Mouse (Mus musculus): ENCODE measurements around the gene Pmepa1. TPM values are rescaled to one million over a fixed set of nuclear protein-coding genes. Genes with fewer than 3 reads are reported as not detected.

The Pmepa1 gene
- total and polyA plus RNA-seq, 3 experiments, result not detected

DNA sequence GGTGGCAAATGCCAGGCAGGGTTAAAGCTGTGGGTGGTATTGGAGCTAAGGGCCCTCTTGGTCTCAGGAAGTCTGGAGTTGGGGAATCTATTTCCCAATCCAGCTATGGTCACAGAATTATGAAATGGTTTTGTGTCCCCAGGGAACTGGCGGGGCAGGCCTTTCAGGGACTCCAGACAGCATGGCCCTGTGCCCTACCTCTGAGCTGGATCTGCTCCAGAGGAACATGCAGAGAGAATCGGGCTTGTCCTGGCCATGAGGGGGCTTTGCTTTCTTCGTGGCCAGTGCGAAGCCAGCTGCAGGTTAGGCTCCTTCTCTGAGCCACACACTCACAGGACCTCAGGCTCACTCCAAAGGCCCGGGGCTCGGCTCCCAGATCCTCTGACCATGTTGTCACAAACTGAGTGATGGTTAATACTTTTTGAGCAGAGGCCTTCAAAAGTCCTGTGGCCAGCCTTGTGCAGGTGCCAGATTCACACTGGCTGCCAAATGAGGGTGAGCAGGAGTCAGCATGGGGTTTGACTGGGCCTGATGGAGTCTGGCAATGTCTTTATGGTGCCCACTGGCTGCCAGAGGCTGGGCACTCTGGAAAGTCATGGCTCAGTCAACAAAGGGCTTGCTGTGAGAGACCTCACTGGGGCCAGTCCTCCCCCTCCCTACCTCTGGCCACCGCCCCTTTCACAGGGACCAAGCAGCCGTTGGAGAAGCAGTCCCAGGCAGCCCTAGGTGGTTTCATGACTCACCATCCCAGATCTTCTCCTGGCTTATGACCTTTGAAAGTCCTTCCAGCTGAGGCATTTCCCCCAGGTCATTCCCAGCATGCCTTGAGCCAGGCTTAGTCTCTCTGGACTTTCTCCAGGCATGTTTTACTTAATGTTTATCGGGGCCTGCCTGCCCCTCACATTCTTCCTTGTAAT is 4.9 kb upstream of the Pmepa1 start:
- no peak overlapping the region for H3K27ac ChIP-seq (ENCODE audit: control insufficient read depth, low read depth, low read length)
- H3K36me3 ChIP-seq (ENCODE audit: control insufficient read depth in 1 of 2, insufficient read depth in 2 of 2, low read length in 2 of 2), result no peaks in the 10 kb centered on the region
- H3K79me2 ChIP-seq (ENCODE audit: control insufficient read depth, insufficient read depth, low read length, poor library complexity), result no peaks in the 10 kb centered on the region
- H3K27me3 ChIP-seq (ENCODE audit: control insufficient read depth in 1 of 2, insufficient read depth in 2 of 2, low read length in 2 of 2), result no peaks in the 10 kb centered on the region
- TF ChIP-seq GATA1 (IDR thresholded peaks at IDR 0.05; ENCODE audit: low read depth, low read length) (no peak), RCOR1 (IDR thresholded peaks at IDR 0.05; ENCODE audit: low read depth, low read length) (no peak)
- no peak overlapping the region for H3K4me3 ChIP-seq (ENCODE audit: control insufficient read depth in 1 of 2, insufficient read depth in 1 of 2, low read depth in 2 of 2, low read length in 2 of 2)
- no peaks in the 10 kb centered on the region for H3K4me1 ChIP-seq (ENCODE audit: control insufficient read depth in 1 of 2, insufficient read depth in 2 of 2, low read length in 2 of 2)
- H3K9ac ChIP-seq (ENCODE audit: control insufficient read depth, low read depth, low read length, poor library complexity, severe bottlenecking), result no peak overlapping the region
- no peak for DNase-seq (ENCODE audit: low read depth, low spot score)
- H3K9me3 ChIP-seq (replicated peaks; ENCODE audit: insufficient read depth, low read length), result no peaks in the 10 kb centered on the region

DNA sequence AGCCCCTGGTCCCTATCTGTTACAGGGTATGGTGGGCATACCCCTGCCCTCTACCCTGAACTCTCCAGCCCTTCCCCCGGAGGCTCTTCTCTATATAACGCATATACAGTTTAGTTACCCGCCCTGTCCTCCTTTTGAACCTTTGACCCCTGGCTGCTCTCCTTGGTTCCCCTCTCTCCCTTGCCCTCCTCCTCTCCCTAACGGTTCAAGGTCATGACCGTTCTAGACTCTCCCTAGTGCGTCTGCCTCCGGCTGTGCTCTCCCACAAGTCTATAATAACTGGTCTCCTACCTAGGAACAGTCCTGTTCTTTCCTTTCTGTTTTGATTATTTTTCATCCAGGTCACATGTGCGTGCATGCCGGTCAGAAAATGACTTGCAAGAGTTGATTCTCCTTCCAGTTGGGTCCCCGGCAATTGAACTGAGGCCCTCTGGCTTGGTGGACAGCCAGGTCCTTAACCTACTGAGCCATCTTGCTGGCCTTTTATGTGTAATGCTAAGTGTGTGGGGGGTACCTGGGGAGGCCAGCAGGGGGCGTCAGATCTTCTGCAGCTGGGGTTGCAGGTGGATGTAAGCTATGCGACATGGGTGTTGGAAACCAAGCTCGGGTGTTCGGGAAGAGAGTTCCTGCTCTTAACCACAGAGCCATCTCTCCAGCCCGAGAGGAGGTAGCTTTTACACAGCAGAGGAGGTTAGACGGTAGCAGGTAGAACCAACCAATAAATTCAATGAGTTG is 2.7 kb upstream of the Pmepa1 start:
- H3K4me3 ChIP-seq (ENCODE audit: control insufficient read depth in 1 of 2, insufficient read depth in 1 of 2, low read depth in 2 of 2, low read length in 2 of 2), result no peak overlapping the region
- no peaks in the 10 kb centered on the region for H3K27me3 ChIP-seq (ENCODE audit: control insufficient read depth in 1 of 2, insufficient read depth in 2 of 2, low read length in 2 of 2)
- H3K36me3 ChIP-seq (ENCODE audit: control insufficient read depth in 1 of 2, insufficient read depth in 2 of 2, low read length in 2 of 2), result no peaks in the 10 kb centered on the region
- H3K27ac ChIP-seq (ENCODE audit: control insufficient read depth, low read depth, low read length), result no peak overlapping the region
- no peak overlapping the region for H3K9ac ChIP-seq (ENCODE audit: control insufficient read depth, low read depth, low read length, poor library complexity, severe bottlenecking)
- H3K79me2 ChIP-seq (ENCODE audit: control insufficient read depth, insufficient read depth, low read length, poor library complexity), result no peaks in the 10 kb centered on the region
- no peak for DNase-seq (ENCODE audit: low read depth, low spot score)
- H3K9me3 ChIP-seq (replicated peaks; ENCODE audit: insufficient read depth, low read length), result no peaks in the 10 kb centered on the region
- no peak for TF ChIP-seq MAFK (IDR thresholded peaks at IDR 0.05; ENCODE audit: borderline replicate concordance, low read depth, low read length)
- TF ChIP-seq MXI1 (IDR thresholded peaks at IDR 0.05; ENCODE audit: low read depth, low read length), result no peak
- TF ChIP-seq EP300 (IDR thresholded peaks at IDR 0.05; ENCODE audit: low read depth in 1 of 2, low read length in 2 of 2), result no peak
- no peak for TF ChIP-seq ZC3H11A (IDR thresholded peaks at IDR 0.05; ENCODE audit: low read depth, low read length)
- TF ChIP-seq GABPA (IDR thresholded peaks at IDR 0.05; ENCODE audit: low read depth, low read length), result no peak
- no peak for TF ChIP-seq KAT2A (conservative IDR thresholded peaks at IDR 0.05; ENCODE audit: low read depth, low read length)
- no peak for TF ChIP-seq MYC (IDR thresholded peaks at IDR 0.05; ENCODE audit: low read depth, low read length)
- TF ChIP-seq RCOR1 (IDR thresholded peaks at IDR 0.05; ENCODE audit: low read depth, low read length), result no peak
- no peak for TF ChIP-seq HCFC1 (IDR thresholded peaks at IDR 0.05; ENCODE audit: low read depth, low read length)
- no peak for TF ChIP-seq MEF2A (IDR thresholded peaks at IDR 0.05; ENCODE audit: extremely low read depth, insufficient replicate concordance, low read depth, low read length, poor library complexity, severe bottlenecking)
- no peak for TF ChIP-seq SIN3A (IDR thresholded peaks at IDR 0.05; ENCODE audit: low read length)
- TF ChIP-seq TCF12 (IDR thresholded peaks at IDR 0.05; ENCODE audit: low read depth, low read length), result no peak
- TF ChIP-seq USF2 (IDR thresholded peaks at IDR 0.05; ENCODE audit: borderline replicate concordance in 1 of 2, insufficient read depth in 1 of 2, low read depth in 1 of 2, low read length in 2 of 2), result no peak
- TF ChIP-seq MAZ (IDR thresholded peaks at IDR 0.05; ENCODE audit: low read depth, low read length), result no peak
- TF ChIP-seq SMC3 (IDR thresholded peaks at IDR 0.05; ENCODE audit: low read depth, low read length), result no peak
- no peak for TF ChIP-seq POLR2A (IDR thresholded peaks at IDR 0.05; ENCODE audit: control insufficient read depth in 1 of 2, insufficient read depth in 1 of 2, low read depth in 1 of 2, low read length in 2 of 2, poor library complexity in 1 of 2)
- TF ChIP-seq E2F4 (IDR thresholded peaks at IDR 0.05; ENCODE audit: borderline replicate concordance, low read depth, low read length), result no peak
- TF ChIP-seq ZMIZ1 (IDR thresholded peaks at IDR 0.05; ENCODE audit: low read depth, low read length), result no peak
- TF ChIP-seq CHD1 (IDR thresholded peaks at IDR 0.05; ENCODE audit: low read depth, low read length), result no peak
- TF ChIP-seq NRF1 (IDR thresholded peaks at IDR 0.05; ENCODE audit: insufficient read depth, low read depth, low read length, poor library complexity, severe bottlenecking), result no peak
- no peaks in the 10 kb centered on the region for H3K4me1 ChIP-seq (ENCODE audit: control insufficient read depth in 1 of 2, insufficient read depth in 2 of 2, low read length in 2 of 2)

Measured in MEL (cell line).